Mouse (Mus musculus) embryonic facial prominence, embryonic 14.5 days (tissue): ENCODE results near the gene Rap2a. TPM values are rescaled to one million over a fixed set of nuclear protein-coding genes. Genes with fewer than 3 reads are reported as not detected.

Experiments used
- ATAC-seq: fragments of 200-750 bp; cut with Nextera tagmentation; 2 replicates; pipeline ENCODE4 v1.8.0; 2017; ENCODE audit warnings: low read depth, moderate number of reproducible peaks, moderate TSS enrichment
- DNase-seq: peaks from one replicate; pipeline ENCODE4 v3.0.0-alpha.2; 2015; ENCODE audit warnings: low spot score
- H3K27ac ChIP-seq: fragments of 300-500 bp; sonication (generic); replicated peaks from 2 replicates; pipeline ENCODE4 v1.5.1; 2014; ENCODE audit warnings: low read depth, mild to moderate bottlenecking, low read length, moderate library complexity
- H3K27me3 ChIP-seq: fragments of 300-500 bp; sonication (generic); replicated peaks from 2 replicates; pipeline ENCODE4 v1.6.1; 2014; ENCODE audit warnings: low read length; ENCODE audit not compliant: control insufficient read depth, insufficient read depth
- H3K36me3 ChIP-seq: fragments of 300-500 bp; sonication (generic); 2 replicates; pipeline ENCODE4 v1.6.1; 2014; ENCODE audit warnings: low read length, mixed read lengths; ENCODE audit not compliant: control insufficient read depth, insufficient read depth
- H3K4me1 ChIP-seq: fragments of 300-500 bp; sonication (generic); 2 replicates; pipeline ENCODE4 v1.6.1; 2014; ENCODE audit warnings: antibody characterized with exemption, low read length; ENCODE audit not compliant: control insufficient read depth, insufficient read depth
- H3K4me2 ChIP-seq: fragments of 300-500 bp; sonication (generic); 2 replicates; pipeline ENCODE4 v1.6.1; 2014; ENCODE audit warnings: low read depth, mild to moderate bottlenecking, low read length, moderate library complexity, mixed read lengths
- H3K4me3 ChIP-seq: fragments of 300-500 bp; sonication (generic); 2 replicates; pipeline ENCODE4 v1.5.1; 2014; ENCODE audit warnings: low read depth, mild to moderate bottlenecking, low read length
- H3K9ac ChIP-seq: fragments of 300-500 bp; sonication (generic); 2 replicates; pipeline ENCODE4 v1.6.1; 2014; ENCODE audit warnings: low read depth, mild to moderate bottlenecking, low read length, moderate library complexity, mixed read lengths
- H3K9me3 ChIP-seq: fragments of 300-500 bp; sonication (generic); 2 replicates; pipeline ENCODE4 v1.6.1; 2016; ENCODE audit warnings: low read length; ENCODE audit not compliant: control insufficient read depth
- WGBS: fragments of 180-500 bp; shearing (Covaris S2); extraction: QIAGEN DNeasy Blood & Tissue Kit; methylation state at CpG from one replicate; pipeline ENCODE4 v1.1.7; 2014; 5-methylcytosine and 5-hydroxymethylcytosine counted together
- polyA plus RNA-seq: library from polyadenylated mRNA; unstranded; fragments of >200 nt; fragmentation: Nextera tagmentation; extraction: Ambion mirVana; gene quantifications from 2 replicates; pipeline ENCODE4 v1.2.1, GENCODE M21; 2014

The Rap2a gene
- polyA plus RNA-seq, 1 experiment from 2014 or later = 19.9 TPM

DNA sequence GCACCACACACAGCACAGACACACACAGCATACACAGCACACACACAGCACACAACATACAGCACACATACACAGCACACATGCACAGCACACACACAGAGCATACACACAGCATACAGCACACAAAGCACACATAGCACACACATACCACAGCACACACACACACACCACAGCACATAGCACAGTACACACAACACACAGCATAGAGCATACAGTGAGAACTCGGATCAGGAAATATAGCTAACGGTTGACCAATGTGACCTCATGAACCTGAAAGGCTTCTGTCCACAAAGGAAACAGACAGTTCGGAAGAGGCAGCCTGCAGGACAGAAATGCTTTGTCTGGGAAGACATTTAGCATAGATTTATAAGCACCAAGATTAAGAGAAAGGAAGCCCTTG lies 61.4 kb downstream of the Rap2a start:
- Histone ChIP-seq H3K4me1 (no peaks in the 10 kb centered on the region; the same call in 1 of the 2 replicates), H3K9me3 (no peaks in the 10 kb centered on the region), H3K27me3 (no peaks in the 10 kb centered on the region), H3K36me3 (no peaks in the 10 kb centered on the region), H3K4me2 (no peak overlapping the region), H3K27ac (no peak overlapping the region), H3K4me3 (no peak overlapping the region), H3K9ac (no peak overlapping the region)
- DNase-seq = no peak
- no peak for ATAC-seq
- WGBS = 55% methylated on average over 3 of the region's 3 CpGs

DNA sequence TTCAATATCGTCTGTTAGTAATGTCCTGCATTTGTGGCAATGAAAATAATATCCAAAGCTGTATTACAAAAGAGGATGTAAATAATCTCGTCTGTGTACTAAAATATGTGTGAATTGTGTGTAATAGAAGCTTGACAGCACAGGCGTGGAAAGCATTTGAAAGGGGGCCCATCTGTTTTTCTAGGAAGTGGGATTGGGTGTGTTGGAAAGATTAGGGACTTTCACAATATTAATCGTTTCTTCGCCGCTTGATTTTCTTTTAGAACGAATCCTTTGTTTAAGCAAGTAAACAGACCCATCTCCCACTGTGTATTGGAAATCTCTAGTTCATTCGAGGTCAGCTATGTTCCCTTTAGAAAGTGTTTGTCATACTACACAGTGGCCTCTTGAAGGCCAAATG lies 64.2 kb downstream of the Rap2a start:
- Histone ChIP-seq H3K4me3 (no peak overlapping the region), H3K27me3 (no peaks in the 10 kb centered on the region), H3K4me2 (no peak overlapping the region), H3K9me3 (no peaks in the 10 kb centered on the region), H3K27ac (no peak overlapping the region), H3K4me1 (no peaks in the 10 kb centered on the region), H3K36me3 (no peaks in the 10 kb centered on the region), H3K9ac (no peak overlapping the region)
- WGBS = 76% methylated on average over 8 of the region's 8 CpGs
- DNase-seq (no peak), ATAC-seq (no peak)

GRCm38 (mm10) chr14:120542976-120543375 lies 64.7 kb downstream of the Rap2a start:
- Histone ChIP-seq H3K9me3 (no peaks in the 10 kb centered on the region), H3K4me2 (no peak overlapping the region), H3K36me3 (no peaks in the 10 kb centered on the region), H3K27me3 (no peaks in the 10 kb centered on the region), H3K9ac (no peak overlapping the region), H3K27ac (no peak overlapping the region), H3K4me3 (no peak overlapping the region), H3K4me1 (no peaks in the 10 kb centered on the region)
- 87% methylated on average over 3 of the region's 3 CpGs for WGBS
- ATAC-seq (no peak), DNase-seq (no peak)

DNA sequence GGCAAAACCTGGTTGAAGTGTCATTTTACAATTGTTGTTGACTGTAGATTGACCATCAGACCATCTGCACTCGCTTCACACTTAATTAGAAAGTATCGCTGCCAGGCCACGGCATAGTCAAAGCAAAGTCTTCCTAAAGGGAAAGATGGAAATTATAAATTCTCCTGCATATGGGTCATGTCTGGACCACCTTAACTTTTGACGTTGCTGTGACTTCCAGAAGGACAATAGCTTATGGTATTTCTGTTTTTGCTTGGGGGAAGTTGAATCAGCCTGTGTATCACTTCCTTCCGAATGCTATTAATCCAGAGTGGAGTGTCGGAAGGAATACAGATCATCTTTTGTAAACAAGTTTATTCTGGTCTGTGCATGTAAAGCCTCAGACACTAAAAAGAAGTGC lies 65.6 kb downstream of the Rap2a start:
- Histone ChIP-seq H3K36me3 (no peaks in the 10 kb centered on the region), H3K9me3 (no peaks in the 10 kb centered on the region), H3K27ac (no peak overlapping the region), H3K4me2 (no peak overlapping the region), H3K4me1 (no peaks in the 10 kb centered on the region), H3K9ac (no peak overlapping the region), H3K4me3 (no peak overlapping the region), H3K27me3 (no peaks in the 10 kb centered on the region)
- DNase-seq = no peak
- ATAC-seq = no peak
- WGBS = 71% methylated on average over 6 of the region's 6 CpGs

- WGBS = 89% methylated on average over 6 of the region's 6 CpGs
- DNase-seq (no peak), ATAC-seq (no peak)
- H3K9ac ChIP-seq = no peak overlapping the region
- no peak overlapping the region for H3K4me2 ChIP-seq
- H3K27me3 ChIP-seq = no peaks in the 10 kb centered on the region
- H3K36me3 ChIP-seq = no peaks in the 10 kb centered on the region
- H3K9me3 ChIP-seq = no peaks in the 10 kb centered on the region
- no peak overlapping the region for H3K27ac ChIP-seq
- no peak overlapping the region for H3K4me3 ChIP-seq
- no peaks in the 10 kb centered on the region for H3K4me1 ChIP-seq
These were observed 66.3 kb downstream of the Rap2a start for GRCm38 (mm10) chr14:120544495-120544894.

DNA sequence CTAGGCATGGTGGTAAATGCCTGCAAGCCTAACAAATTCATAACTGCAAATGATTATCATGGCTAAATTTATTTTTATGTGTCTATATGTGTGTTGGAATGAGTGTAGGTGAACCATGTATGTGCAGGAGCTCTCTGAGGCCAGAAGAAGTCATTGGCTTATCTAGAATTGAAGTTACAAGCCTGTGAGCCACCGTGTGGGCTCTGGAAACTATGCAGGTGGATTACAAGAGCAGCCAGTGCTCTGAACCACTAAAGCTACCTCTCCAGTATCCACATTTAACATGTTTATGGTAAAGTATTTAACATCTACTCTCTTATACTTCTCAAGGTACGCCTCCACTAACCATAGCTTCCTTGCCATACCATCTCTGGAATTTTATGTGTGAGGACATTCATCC lies 66.7 kb downstream of the Rap2a start:
- no peak overlapping the region for H3K4me2 ChIP-seq
- no peak overlapping the region for H3K4me3 ChIP-seq
- ATAC-seq = no peak
- no peaks in the 10 kb centered on the region for H3K9me3 ChIP-seq
- H3K9ac ChIP-seq = no peak overlapping the region
- no peaks in the 10 kb centered on the region for H3K4me1 ChIP-seq
- no peaks in the 10 kb centered on the region for H3K36me3 ChIP-seq
- H3K27me3 ChIP-seq = no peaks in the 10 kb centered on the region
- no peak for DNase-seq
- no peak overlapping the region for H3K27ac ChIP-seq
- 82% methylated on average over 2 of the region's 2 CpGs for WGBS

Other genes with a start within 250 kb of the Rap2a start
- 157 and 162 TPM in 2 replicates for gene Mbnl2, start 202.8 kb upstream of the Rap2a start, polyA plus RNA-seq